Mouse (Mus musculus): ENCODE measurements at regions not wholly inside any gene's neighbourhood (a gene's known extent, or its start where the extent isn't known, plus 50 kb on each side); places are given as distances from the start of the nearest gene placed in this dataset.

DNA sequence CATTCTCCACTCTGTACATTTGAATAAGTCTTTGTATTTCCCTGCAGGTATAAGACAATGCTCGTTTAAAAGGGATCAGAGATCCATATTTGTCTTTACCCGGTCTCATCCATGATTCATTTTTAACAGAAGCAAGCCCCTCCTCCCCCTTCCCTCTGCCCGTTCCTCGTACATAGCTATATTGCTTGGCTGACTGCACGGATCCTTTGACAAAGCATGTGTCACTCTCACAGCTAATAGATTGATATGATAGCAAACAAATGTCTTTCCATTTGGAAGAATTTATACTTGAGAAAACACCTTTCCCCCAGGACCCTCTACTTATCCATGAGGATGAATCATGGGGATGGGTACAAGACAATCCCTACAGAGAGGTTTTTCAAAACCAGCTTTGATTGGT, 160.1 kb downstream of the Gm19935 start:
- TF ChIP-seq GATA1 (IDR thresholded peaks at IDR 0.05; ENCODE audit: borderline replicate concordance, low read length) (no peak), TAL1 (conservative IDR thresholded peaks at IDR 0.05; ENCODE audit: low read depth, low read length) (no peak), GATA2 (IDR thresholded peaks at IDR 0.05; ENCODE audit: borderline replicate concordance, low read depth, low read length) (no peak), POLR2AphosphoS5 (IDR thresholded peaks at IDR 0.05; ENCODE audit: insufficient replicate concordance, low read depth, low read length) (no peak), CTCF (IDR thresholded peaks at IDR 0.05; ENCODE audit: low read depth, low read length) (no peak)
- Histone ChIP-seq H3K4me3 (ENCODE audit: low read depth, low read length) (no peak overlapping the region), H3K9me3 (replicated peaks) (peaks cover 29% of the 10 kb centered on the region), H3K36me3 (replicated peaks) (no peaks in the 10 kb centered on the region), H3K4me1 (ENCODE audit: insufficient read depth, low read depth, low read length) (no peaks in the 10 kb centered on the region), H3K27me3 (ENCODE audit: insufficient read depth, low read length) (no peaks in the 10 kb centered on the region)
- DNase-seq (ENCODE audit: low spot score), result no peak
- ATAC-seq (ENCODE audit: extremely low read depth, insufficient number of reproducible peaks, low FRiP score, poor library complexity, severe bottlenecking), result no peak

DNA sequence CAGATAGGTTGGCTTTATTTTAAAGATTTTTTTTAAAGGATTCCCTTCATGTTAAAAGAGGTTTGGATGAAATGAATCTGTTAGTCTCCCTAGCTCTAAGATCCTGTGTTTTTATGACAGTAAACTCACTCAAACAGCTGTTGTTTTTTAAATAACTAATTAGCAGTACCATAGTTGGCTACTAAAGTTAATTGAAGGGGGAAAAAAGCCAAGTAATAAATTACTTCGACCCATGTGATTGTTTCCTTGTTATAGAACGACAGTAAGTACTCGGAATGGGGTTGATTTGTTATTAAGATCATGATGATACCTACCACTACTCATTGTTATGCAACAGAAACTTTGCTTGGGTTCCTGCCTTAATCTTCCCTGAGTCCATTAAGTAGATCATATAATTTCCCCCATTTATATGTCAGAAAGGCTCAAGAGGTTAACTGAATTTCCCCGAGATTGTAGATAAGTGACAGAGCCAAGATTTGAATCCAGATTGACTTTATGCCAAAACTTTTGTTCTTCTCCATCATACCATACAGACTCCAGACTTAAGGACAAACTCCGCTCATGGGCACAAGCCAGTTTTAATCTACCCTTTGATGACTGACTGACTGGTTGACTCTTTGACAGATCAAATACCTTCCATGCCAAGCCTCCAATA, 160.6 kb downstream of the Gm19935 start:
- TF ChIP-seq GATA2 (IDR thresholded peaks at IDR 0.05; ENCODE audit: borderline replicate concordance, low read depth, low read length), result no peak
- TF ChIP-seq POLR2AphosphoS5 (IDR thresholded peaks at IDR 0.05; ENCODE audit: insufficient replicate concordance, low read depth, low read length), result no peak
- no peak for TF ChIP-seq GATA1 (IDR thresholded peaks at IDR 0.05; ENCODE audit: borderline replicate concordance, low read length)
- TF ChIP-seq CTCF (IDR thresholded peaks at IDR 0.05; ENCODE audit: low read depth, low read length), result no peak
- no peak for TF ChIP-seq TAL1 (conservative IDR thresholded peaks at IDR 0.05; ENCODE audit: low read depth, low read length)
- Histone ChIP-seq H3K36me3 (replicated peaks) (no peaks in the 10 kb centered on the region), H3K4me1 (ENCODE audit: insufficient read depth, low read depth, low read length) (no peaks in the 10 kb centered on the region), H3K27me3 (ENCODE audit: insufficient read depth, low read length) (no peaks in the 10 kb centered on the region), H3K9me3 (replicated peaks) (peaks cover 23% of the 10 kb centered on the region), H3K4me3 (ENCODE audit: low read depth, low read length) (no peak overlapping the region)
- DNase-seq (ENCODE audit: low spot score) (no peak), ATAC-seq (ENCODE audit: extremely low read depth, insufficient number of reproducible peaks, low FRiP score, poor library complexity, severe bottlenecking) (no peak)

GRCm38 (mm10) chr8:90654786-90655185, 162.4 kb downstream of the Gm19935 start:
- TF ChIP-seq POLR2AphosphoS5 (IDR thresholded peaks at IDR 0.05; ENCODE audit: insufficient replicate concordance, low read depth, low read length) (no peak), GATA1 (IDR thresholded peaks at IDR 0.05; ENCODE audit: borderline replicate concordance, low read length) (no peak), CTCF (IDR thresholded peaks at IDR 0.05; ENCODE audit: low read depth, low read length) (no peak), GATA2 (IDR thresholded peaks at IDR 0.05; ENCODE audit: borderline replicate concordance, low read depth, low read length) (no peak), TAL1 (conservative IDR thresholded peaks at IDR 0.05; ENCODE audit: low read depth, low read length) (no peak)
- ATAC-seq (ENCODE audit: extremely low read depth, insufficient number of reproducible peaks, low FRiP score, poor library complexity, severe bottlenecking) (no peak), DNase-seq (ENCODE audit: low spot score) (no peak)

DNA sequence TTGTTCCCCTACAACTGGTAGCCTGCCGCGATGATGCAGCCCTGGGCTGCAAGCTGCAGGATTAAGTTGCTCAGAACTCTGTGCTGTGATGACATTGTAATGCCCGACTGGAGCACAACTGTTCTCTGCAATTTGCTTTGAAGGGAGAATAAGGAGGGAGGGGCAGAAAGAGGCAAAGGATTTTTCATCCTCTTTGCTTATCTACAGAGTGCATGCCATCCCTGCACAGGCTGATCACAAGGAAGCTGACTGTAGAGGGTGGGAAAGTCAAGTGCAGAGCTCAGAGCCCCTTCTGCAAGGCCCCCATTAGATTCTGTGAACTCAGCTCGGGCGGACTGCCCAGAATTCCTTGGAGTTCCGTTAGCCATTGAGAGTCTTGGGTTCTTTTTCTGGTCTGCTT, 174.8 kb downstream of the Gm19935 start:
- no peak for TF ChIP-seq TAL1 (conservative IDR thresholded peaks at IDR 0.05; ENCODE audit: low read depth, low read length)
- no peak for TF ChIP-seq GATA2 (IDR thresholded peaks at IDR 0.05; ENCODE audit: borderline replicate concordance, low read depth, low read length)
- no peak for TF ChIP-seq GATA1 (IDR thresholded peaks at IDR 0.05; ENCODE audit: borderline replicate concordance, low read length)
- TF ChIP-seq CTCF (IDR thresholded peaks at IDR 0.05; ENCODE audit: low read depth, low read length), result no peak
- no peak for TF ChIP-seq POLR2AphosphoS5 (IDR thresholded peaks at IDR 0.05; ENCODE audit: insufficient replicate concordance, low read depth, low read length)
- DNase-seq (ENCODE audit: low spot score) (no peak), ATAC-seq (ENCODE audit: extremely low read depth, insufficient number of reproducible peaks, low FRiP score, poor library complexity, severe bottlenecking) (no peak)
- Histone ChIP-seq H3K36me3 (replicated peaks) (no peaks in the 10 kb centered on the region), H3K9me3 (replicated peaks) (peaks cover 26% of the 10 kb centered on the region), H3K27me3 (ENCODE audit: insufficient read depth, low read length) (no peaks in the 10 kb centered on the region), H3K4me3 (ENCODE audit: low read depth, low read length) (no peak overlapping the region), H3K4me1 (ENCODE audit: insufficient read depth, low read depth, low read length) (no peaks in the 10 kb centered on the region)

More at GRCm38 (mm10) chr8:90654786-90655185, 162.4 kb downstream of the Gm19935 start:
- peaks cover 24% of the 10 kb centered on the region for H3K9me3 ChIP-seq (replicated peaks)
- no peaks in the 10 kb centered on the region for H3K4me1 ChIP-seq (ENCODE audit: insufficient read depth, low read depth, low read length)
- no peaks in the 10 kb centered on the region for H3K36me3 ChIP-seq (replicated peaks)
- H3K4me3 ChIP-seq (ENCODE audit: low read depth, low read length), result no peak overlapping the region
- H3K27me3 ChIP-seq (ENCODE audit: insufficient read depth, low read length), result no peaks in the 10 kb centered on the region

DNA sequence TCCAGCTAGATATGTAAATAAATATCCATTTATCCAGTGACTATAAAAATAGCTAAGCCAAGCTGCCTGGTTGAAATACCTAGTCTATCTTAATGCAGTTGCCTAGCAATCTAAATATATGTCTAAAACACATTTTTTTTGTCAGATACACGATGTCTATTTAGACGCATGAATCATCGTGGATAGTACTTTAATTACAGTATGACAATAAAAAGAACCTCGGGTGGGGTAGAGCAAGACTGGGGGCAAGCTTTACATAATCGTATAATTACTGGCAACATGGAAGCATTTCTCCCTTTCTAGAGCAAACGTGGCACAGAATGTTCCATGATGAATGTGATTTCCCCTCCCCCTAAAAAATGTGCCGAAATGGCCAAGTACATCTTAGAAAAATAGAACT, 180.4 kb downstream of the Gm19935 start:
- ATAC-seq (ENCODE audit: extremely low read depth, insufficient number of reproducible peaks, low FRiP score, poor library complexity, severe bottlenecking) (no peak), DNase-seq (ENCODE audit: low spot score) (no peak)
- no peak for TF ChIP-seq CTCF (IDR thresholded peaks at IDR 0.05; ENCODE audit: low read depth, low read length)
- no peak for TF ChIP-seq POLR2AphosphoS5 (IDR thresholded peaks at IDR 0.05; ENCODE audit: insufficient replicate concordance, low read depth, low read length)
- TF ChIP-seq GATA2 (IDR thresholded peaks at IDR 0.05; ENCODE audit: borderline replicate concordance, low read depth, low read length), result no peak
- no peak for TF ChIP-seq GATA1 (IDR thresholded peaks at IDR 0.05; ENCODE audit: borderline replicate concordance, low read length)
- TF ChIP-seq TAL1 (conservative IDR thresholded peaks at IDR 0.05; ENCODE audit: low read depth, low read length), result no peak
- H3K27me3 ChIP-seq (ENCODE audit: insufficient read depth, low read length), result no peaks in the 10 kb centered on the region
- no peaks in the 10 kb centered on the region for H3K36me3 ChIP-seq (replicated peaks)
- peaks cover 33% of the 10 kb centered on the region for H3K9me3 ChIP-seq (replicated peaks)
- H3K4me3 ChIP-seq (ENCODE audit: low read depth, low read length), result no peak overlapping the region
- H3K4me1 ChIP-seq (ENCODE audit: insufficient read depth, low read depth, low read length), result no peaks in the 10 kb centered on the region

DNA sequence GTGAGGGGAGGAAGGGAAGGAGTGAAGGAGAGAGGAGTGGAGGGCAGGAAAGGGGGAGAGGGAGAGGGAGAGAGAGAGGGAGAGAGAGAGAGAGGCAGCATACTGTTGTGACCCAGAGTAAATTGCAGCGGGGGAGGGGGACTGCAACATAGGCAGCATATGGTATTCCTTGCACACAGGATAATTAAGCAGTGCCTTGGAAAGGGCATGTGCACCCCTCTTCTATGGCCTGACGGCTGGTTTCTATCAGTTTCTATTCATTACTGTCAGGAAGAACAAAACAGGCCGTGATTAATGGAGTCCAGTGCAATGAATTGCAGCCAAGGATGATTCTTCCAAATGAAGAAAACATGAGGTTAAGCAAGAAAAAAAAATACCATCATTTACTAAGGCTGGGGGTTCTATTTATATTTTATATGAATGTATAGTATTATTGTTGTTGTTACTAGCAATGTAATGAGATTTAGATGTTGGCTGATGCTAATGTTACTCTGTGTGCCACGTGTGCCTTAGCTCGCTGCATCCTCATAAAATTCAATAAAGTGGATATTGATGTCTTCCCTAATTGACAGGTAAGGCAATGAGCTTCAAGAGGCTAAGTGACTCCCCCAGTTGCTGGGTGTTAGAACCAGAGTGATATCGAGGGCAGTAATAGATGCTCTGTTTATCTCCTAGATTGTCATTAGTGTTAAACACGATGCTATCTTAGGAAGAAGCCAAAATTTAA, 181.3 kb downstream of the Gm19935 start:
- H3K9me3 ChIP-seq (replicated peaks), result peaks cover 37% of the 10 kb centered on the region
- DNase-seq (ENCODE audit: low spot score) (no peak), ATAC-seq (ENCODE audit: extremely low read depth, insufficient number of reproducible peaks, low FRiP score, poor library complexity, severe bottlenecking) (no peak)
- H3K4me1 ChIP-seq (ENCODE audit: insufficient read depth, low read depth, low read length), result no peaks in the 10 kb centered on the region
- no peaks in the 10 kb centered on the region for H3K36me3 ChIP-seq (replicated peaks)
- TF ChIP-seq GATA2 (IDR thresholded peaks at IDR 0.05; ENCODE audit: borderline replicate concordance, low read depth, low read length) (no peak), GATA1 (IDR thresholded peaks at IDR 0.05; ENCODE audit: borderline replicate concordance, low read length) (no peak), POLR2AphosphoS5 (IDR thresholded peaks at IDR 0.05; ENCODE audit: insufficient replicate concordance, low read depth, low read length) (no peak), CTCF (IDR thresholded peaks at IDR 0.05; ENCODE audit: low read depth, low read length) (no peak), TAL1 (conservative IDR thresholded peaks at IDR 0.05; ENCODE audit: low read depth, low read length) (no peak)
- H3K27me3 ChIP-seq (ENCODE audit: insufficient read depth, low read length), result no peaks in the 10 kb centered on the region
- H3K4me3 ChIP-seq (ENCODE audit: low read depth, low read length), result no peak overlapping the region
